Mouse (Mus musculus): ENCODE data around the gene Lsm6. TPM values are rescaled to one million over a fixed set of nuclear protein-coding genes. Genes with fewer than 3 reads are reported as not detected.

Gene Lsm6
- polyA plus RNA-seq, 1 experiment from 2014 or later: 158 TPM

DNA sequence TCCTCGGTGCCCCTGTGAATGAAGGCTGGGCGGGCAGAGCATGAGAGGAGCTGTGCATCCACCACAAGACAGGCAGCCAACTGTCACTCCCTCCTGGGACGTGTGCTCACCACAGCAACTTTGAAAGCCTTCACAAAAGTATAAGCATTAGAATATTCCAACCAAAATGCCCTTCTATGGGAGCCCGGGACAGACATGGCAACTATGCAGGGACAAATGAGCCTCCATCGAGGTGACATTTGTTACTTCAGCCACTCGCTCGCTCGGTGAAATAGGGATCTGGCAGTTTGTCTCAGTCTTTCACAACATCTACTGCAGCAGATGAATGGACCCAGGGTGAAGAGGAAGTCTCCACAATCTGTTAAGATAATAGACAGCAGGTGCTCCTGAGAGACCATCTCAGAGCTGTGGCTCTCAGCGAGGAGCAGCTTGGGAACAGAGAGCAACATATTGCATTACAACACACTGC lies 10.7 kb downstream of the Lsm6 start:
- ATAC-seq (ENCODE audit: low FRiP score): peak; percentile 77; the same call in 1 of the 2 replicates
- no peaks in the 10 kb centered on the region for H3K4me1 ChIP-seq (replicated peaks; ENCODE audit: control insufficient read depth, insufficient read depth, low read length)
- H3K27me3 ChIP-seq (ENCODE audit: control insufficient read depth, insufficient read depth, low read length): no peaks in the 10 kb centered on the region
- H3K4me2 ChIP-seq (replicated peaks): no peak overlapping the region
- H3K9me3 ChIP-seq (ENCODE audit: control insufficient read depth, low read length): no peaks in the 10 kb centered on the region
- H3K4me3 ChIP-seq (replicated peaks; ENCODE audit: low read length): no peak overlapping the region
- H3K9ac ChIP-seq: no peak overlapping the region
- peak overlapping the region; percentile 51 for H3K27ac ChIP-seq
- H3K36me3 ChIP-seq (replicated peaks; ENCODE audit: control insufficient read depth, insufficient read depth): peaks cover 64% of the 10 kb centered on the region
- no peak for DNase-seq (ENCODE audit: low spot score)
- WGBS: 44% methylated on average over 9 of the region's 9 CpGs

DNA sequence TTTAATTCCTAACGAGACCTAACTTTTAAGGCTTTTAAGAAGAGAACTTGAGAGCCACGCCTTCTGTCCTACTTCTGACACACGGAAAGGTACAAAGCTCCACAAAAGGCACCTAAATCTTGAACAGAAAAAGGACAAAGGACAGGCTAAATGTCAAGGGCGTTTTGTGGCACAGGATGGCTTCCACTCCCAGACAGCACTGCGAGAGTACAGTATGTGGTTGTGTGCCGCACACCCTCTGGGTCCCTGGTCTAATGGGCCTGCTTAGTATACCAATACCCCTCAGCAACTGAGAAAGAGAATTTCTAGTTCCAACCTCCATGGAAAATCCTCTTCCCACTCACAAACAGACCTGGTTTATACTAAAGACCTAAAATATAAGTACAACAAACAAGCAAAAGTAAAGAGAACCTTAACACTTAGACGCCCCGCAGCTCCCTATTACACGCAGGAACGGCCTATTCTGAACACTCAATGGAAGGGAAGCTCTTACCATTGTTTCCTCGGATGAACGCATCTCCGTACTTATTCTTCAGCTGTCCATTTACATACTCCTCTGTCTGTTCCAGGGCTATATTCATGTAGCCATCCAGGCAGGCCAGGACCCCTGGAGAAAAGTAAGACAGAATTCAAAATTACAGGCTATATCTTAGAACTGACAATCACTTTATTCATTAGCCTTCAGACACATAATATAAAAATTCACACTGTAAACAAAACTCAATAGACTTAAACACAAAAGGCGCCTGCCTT lies 11.3 kb downstream of the Lsm6 start:
- WGBS: 59% methylated on average over 14 of the region's 14 CpGs
- peaks cover 71% of the 10 kb centered on the region for H3K36me3 ChIP-seq (replicated peaks; ENCODE audit: control insufficient read depth, insufficient read depth)

DNA sequence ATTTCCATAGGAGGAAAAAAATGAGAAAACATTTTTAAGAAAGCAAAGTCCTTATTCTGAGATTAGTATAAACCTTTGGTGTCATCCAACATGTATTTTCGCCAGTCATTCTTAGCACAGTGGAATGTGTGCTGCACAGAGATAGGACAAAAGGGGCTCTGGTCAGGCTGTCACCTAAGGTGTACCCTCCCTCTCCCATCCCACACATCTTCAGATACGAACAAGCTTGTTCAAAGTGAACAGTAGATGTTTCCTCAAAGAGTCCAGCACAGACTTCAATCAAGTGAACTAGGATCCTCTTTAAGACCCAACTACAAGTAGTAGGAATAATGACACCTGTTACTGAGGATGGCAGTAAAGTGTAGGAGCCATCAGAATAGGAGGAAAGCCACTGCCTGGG lies 12.1 kb downstream of the Lsm6 start:
- WGBS: 94% methylated on average over 2 of the region's 2 CpGs
- Histone ChIP-seq H3K9ac (no peak overlapping the region), H3K4me3 (replicated peaks; ENCODE audit: low read length) (no peak overlapping the region), H3K4me1 (replicated peaks; ENCODE audit: control insufficient read depth, insufficient read depth, low read length) (no peaks in the 10 kb centered on the region), H3K4me2 (replicated peaks) (no peak overlapping the region; the same call in 1 of the 2 replicates), H3K27me3 (ENCODE audit: control insufficient read depth, insufficient read depth, low read length) (no peaks in the 10 kb centered on the region), H3K9me3 (ENCODE audit: control insufficient read depth, low read length) (no peaks in the 10 kb centered on the region), H3K27ac (no peak overlapping the region; the same call in 1 of the 2 replicates), H3K36me3 (replicated peaks; ENCODE audit: control insufficient read depth, insufficient read depth) (peaks cover 73% of the 10 kb centered on the region)
- DNase-seq (ENCODE audit: low spot score) (no peak), ATAC-seq (ENCODE audit: low FRiP score) (no peak)

More for the DNA sequence above, 11.3 kb downstream of the Lsm6 start:
- no peak overlapping the region; the same call in 1 of the 2 replicates for H3K4me2 ChIP-seq (replicated peaks)
- H3K4me3 ChIP-seq (replicated peaks; ENCODE audit: low read length): no peak overlapping the region
- no peaks in the 10 kb centered on the region for H3K27me3 ChIP-seq (ENCODE audit: control insufficient read depth, insufficient read depth, low read length)
- H3K9me3 ChIP-seq (ENCODE audit: control insufficient read depth, low read length): no peaks in the 10 kb centered on the region
- ATAC-seq (ENCODE audit: low FRiP score) (peak; percentile 21; the same call in 1 of the 2 replicates), DNase-seq (ENCODE audit: low spot score) (no peak)
- no peak overlapping the region for H3K9ac ChIP-seq
- H3K4me1 ChIP-seq (replicated peaks; ENCODE audit: control insufficient read depth, insufficient read depth, low read length): no peaks in the 10 kb centered on the region
- peak overlapping the region; percentile 47 for H3K27ac ChIP-seq

DNA sequence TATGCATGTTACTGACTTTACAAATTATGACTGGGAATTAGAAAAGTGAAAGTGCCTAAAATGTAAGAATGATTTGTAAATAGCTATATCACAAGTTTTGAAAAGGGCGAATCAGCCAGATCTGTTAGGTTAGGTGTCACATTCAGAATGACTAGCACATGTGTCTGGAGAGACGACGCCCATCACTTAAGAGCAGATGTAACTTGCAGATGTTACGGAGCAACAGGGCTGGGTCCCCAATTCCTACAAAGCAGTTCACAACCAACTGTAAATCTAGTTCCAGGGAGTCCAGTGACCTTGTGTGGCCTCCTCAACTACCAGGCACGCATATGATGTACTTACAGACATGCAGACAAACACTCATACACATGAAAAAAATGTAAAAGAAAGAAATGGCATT lies 12.5 kb downstream of the Lsm6 start:
- Histone ChIP-seq H3K36me3 (replicated peaks; ENCODE audit: control insufficient read depth, insufficient read depth) (peaks cover 73% of the 10 kb centered on the region), H3K4me1 (replicated peaks; ENCODE audit: control insufficient read depth, insufficient read depth, low read length) (no peaks in the 10 kb centered on the region), H3K4me3 (replicated peaks; ENCODE audit: low read length) (no peak overlapping the region), H3K4me2 (replicated peaks) (no peak overlapping the region), H3K9ac (no peak overlapping the region), H3K27me3 (ENCODE audit: control insufficient read depth, insufficient read depth, low read length) (no peaks in the 10 kb centered on the region), H3K27ac (no peak overlapping the region), H3K9me3 (ENCODE audit: control insufficient read depth, low read length) (no peaks in the 10 kb centered on the region)
- DNase-seq (ENCODE audit: low spot score) (no peak), ATAC-seq (ENCODE audit: low FRiP score) (no peak)
- 97% methylated on average over 5 of the region's 5 CpGs for WGBS

DNA sequence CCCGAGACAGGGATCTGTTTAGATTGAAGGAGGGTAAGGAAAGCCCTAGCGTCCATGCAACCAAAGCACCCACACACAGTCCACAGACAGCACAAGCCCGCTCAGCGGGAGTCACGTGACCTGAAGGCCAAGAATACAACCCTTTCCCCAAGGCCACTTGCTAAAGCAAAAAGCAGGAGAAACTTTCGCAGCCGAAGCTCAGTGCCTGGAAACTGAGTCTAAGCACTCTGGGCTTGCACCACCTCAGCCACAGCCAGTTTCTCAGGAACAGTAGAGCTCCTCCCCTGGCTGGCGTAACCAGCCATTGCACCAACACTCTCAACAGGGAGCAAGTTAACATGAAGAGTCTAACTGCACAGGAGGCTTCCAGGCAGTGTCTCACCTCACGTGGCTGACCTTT lies 13.7 kb downstream of the Lsm6 start:
- DNase-seq (ENCODE audit: low spot score): no peak
- H3K9ac ChIP-seq: no peak overlapping the region
- no peaks in the 10 kb centered on the region for H3K27me3 ChIP-seq (ENCODE audit: control insufficient read depth, insufficient read depth, low read length)
- peaks cover 69% of the 10 kb centered on the region for H3K36me3 ChIP-seq (replicated peaks; ENCODE audit: control insufficient read depth, insufficient read depth)
- no peaks in the 10 kb centered on the region for H3K9me3 ChIP-seq (ENCODE audit: control insufficient read depth, low read length)
- no peak overlapping the region for H3K4me2 ChIP-seq (replicated peaks)
- H3K4me3 ChIP-seq (replicated peaks; ENCODE audit: low read length): no peak overlapping the region
- H3K4me1 ChIP-seq (replicated peaks; ENCODE audit: control insufficient read depth, insufficient read depth, low read length): no peaks in the 10 kb centered on the region
- no peak overlapping the region for H3K27ac ChIP-seq
- no peak for ATAC-seq (ENCODE audit: low FRiP score)
- 87% methylated on average over 9 of the region's 9 CpGs for WGBS

DNA sequence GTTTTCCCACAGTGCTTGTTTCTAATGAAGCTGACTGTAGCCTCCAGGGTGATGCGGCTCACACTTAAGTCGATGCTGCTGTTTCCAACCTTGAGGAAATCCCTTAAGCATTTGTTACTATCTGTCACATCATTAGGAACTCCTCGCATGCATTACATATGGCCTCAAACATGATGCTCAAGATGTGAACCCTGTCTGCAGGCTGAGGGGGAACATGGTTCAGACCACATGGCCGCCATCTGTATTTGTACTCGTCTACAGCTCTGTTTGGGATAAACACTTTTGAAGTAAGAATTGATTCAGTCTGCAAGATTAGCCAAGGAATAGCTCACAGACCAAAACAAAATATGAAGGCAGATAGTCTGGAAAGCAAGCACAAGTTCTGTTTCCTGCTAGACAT lies 14.9 kb downstream of the Lsm6 start:
- ATAC-seq (ENCODE audit: low FRiP score) (no peak), DNase-seq (ENCODE audit: low spot score) (no peak)
- Histone ChIP-seq H3K9me3 (ENCODE audit: control insufficient read depth, low read length) (no peaks in the 10 kb centered on the region), H3K4me1 (replicated peaks; ENCODE audit: control insufficient read depth, insufficient read depth, low read length) (no peaks in the 10 kb centered on the region), H3K27me3 (ENCODE audit: control insufficient read depth, insufficient read depth, low read length) (no peaks in the 10 kb centered on the region), H3K27ac (no peak overlapping the region), H3K9ac (no peak overlapping the region), H3K4me3 (replicated peaks; ENCODE audit: low read length) (no peak overlapping the region), H3K36me3 (replicated peaks; ENCODE audit: control insufficient read depth, insufficient read depth) (peaks cover 58% of the 10 kb centered on the region), H3K4me2 (replicated peaks) (no peak overlapping the region)
- WGBS: 92% methylated on average over 5 of the region's 5 CpGs

DNA sequence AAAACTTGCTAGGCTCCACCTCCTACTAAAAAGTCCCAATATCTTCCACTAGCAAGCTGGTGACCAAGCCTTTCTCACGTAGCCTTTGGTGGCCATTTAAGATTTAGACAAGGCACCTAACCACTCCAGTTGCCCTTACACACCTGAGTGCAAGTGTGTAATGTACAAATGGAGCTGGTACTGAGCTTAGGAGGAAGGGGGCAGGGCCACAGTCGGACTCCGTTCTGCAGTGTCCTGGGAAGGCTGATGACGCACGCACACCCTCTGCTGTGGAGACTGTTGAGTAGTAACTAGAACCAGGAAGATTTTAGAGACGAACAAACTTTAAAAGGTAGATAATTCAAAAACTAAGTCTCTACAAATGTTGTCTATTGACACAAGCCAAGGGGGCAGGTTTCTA lies 19.7 kb downstream of the Lsm6 start:
- Histone ChIP-seq H3K4me1 (replicated peaks; ENCODE audit: control insufficient read depth, insufficient read depth, low read length) (no peaks in the 10 kb centered on the region), H3K4me2 (replicated peaks) (no peak overlapping the region), H3K27ac (no peak overlapping the region), H3K27me3 (ENCODE audit: control insufficient read depth, insufficient read depth, low read length) (no peaks in the 10 kb centered on the region), H3K36me3 (replicated peaks; ENCODE audit: control insufficient read depth, insufficient read depth) (peaks cover 17% of the 10 kb centered on the region), H3K9ac (no peak overlapping the region), H3K9me3 (ENCODE audit: control insufficient read depth, low read length) (no peaks in the 10 kb centered on the region), H3K4me3 (replicated peaks; ENCODE audit: low read length) (no peak overlapping the region)
- DNase-seq (ENCODE audit: low spot score) (no peak), ATAC-seq (ENCODE audit: low FRiP score) (no peak)
- 98% methylated on average over 6 of the region's 6 CpGs for WGBS

DNA sequence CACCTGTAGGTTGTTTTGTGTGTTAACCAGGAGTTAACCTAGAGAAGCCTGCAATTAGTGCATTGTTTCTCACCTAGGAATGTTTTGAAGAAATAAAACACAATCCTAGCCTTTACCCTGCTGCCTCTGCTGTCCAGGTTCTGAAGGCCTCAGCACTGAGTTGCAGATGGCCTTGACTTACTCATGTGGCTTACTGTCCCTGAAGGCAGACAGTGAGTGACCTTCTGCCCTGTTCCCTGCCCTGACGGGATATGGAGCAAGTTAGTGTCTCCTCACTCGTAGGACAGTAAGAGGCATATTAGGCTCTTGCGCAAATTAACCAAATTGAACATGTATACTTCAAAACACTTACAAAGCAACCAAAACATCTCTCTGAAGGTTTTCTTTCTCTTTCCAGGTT lies 22.3 kb downstream of the Lsm6 start:
- Histone ChIP-seq H3K4me1 (replicated peaks; ENCODE audit: control insufficient read depth, insufficient read depth, low read length) (no peaks in the 10 kb centered on the region), H3K9me3 (ENCODE audit: control insufficient read depth, low read length) (no peaks in the 10 kb centered on the region), H3K4me3 (replicated peaks; ENCODE audit: low read length) (no peak overlapping the region), H3K4me2 (replicated peaks) (no peak overlapping the region), H3K36me3 (replicated peaks; ENCODE audit: control insufficient read depth, insufficient read depth) (no peaks in the 10 kb centered on the region), H3K27me3 (ENCODE audit: control insufficient read depth, insufficient read depth, low read length) (no peaks in the 10 kb centered on the region), H3K27ac (no peak overlapping the region), H3K9ac (no peak overlapping the region)
- WGBS: 95% methylated on average over 3 of the region's 3 CpGs
- ATAC-seq (ENCODE audit: low FRiP score) (no peak), DNase-seq (ENCODE audit: low spot score) (no peak)

DNA sequence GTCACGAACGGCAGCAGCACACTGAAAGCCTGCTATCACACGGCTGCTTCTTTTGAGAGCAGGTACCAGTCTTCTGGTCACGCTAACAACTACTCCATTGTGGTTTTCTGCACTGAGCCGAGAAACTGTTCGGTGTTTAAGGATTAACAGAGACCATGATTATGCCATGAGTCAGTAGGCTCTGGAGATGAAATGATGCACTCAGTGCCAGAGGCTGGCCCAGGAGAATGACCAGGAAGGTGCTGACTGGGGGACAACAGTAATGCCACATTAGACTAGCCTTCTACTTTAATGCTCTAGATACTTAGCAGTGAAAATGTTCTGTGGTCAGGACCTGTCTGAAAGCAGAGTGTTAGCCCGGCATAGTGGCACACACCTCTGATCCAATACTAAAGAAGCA lies 23.0 kb downstream of the Lsm6 start:
- Histone ChIP-seq H3K4me1 (replicated peaks; ENCODE audit: control insufficient read depth, insufficient read depth, low read length) (no peaks in the 10 kb centered on the region), H3K4me2 (replicated peaks) (no peak overlapping the region), H3K27me3 (ENCODE audit: control insufficient read depth, insufficient read depth, low read length) (no peaks in the 10 kb centered on the region), H3K9me3 (ENCODE audit: control insufficient read depth, low read length) (no peaks in the 10 kb centered on the region), H3K36me3 (replicated peaks; ENCODE audit: control insufficient read depth, insufficient read depth) (no peaks in the 10 kb centered on the region), H3K27ac (no peak overlapping the region), H3K4me3 (replicated peaks; ENCODE audit: low read length) (no peak overlapping the region), H3K9ac (no peak overlapping the region)
- DNase-seq (ENCODE audit: low spot score): no peak
- WGBS: 85% methylated on average over 7 of the region's 7 CpGs
- ATAC-seq (ENCODE audit: low FRiP score): no peak
